Mouse (Mus musculus): Measurements from ENCODE around the gene Foxc2. TPM values are rescaled to one million over a fixed set of nuclear protein-coding genes. Genes with fewer than 3 reads are reported as not detected.

Foxc2 gene
- polyA plus RNA-seq, 1 experiment = 1.4 TPM

DNA sequence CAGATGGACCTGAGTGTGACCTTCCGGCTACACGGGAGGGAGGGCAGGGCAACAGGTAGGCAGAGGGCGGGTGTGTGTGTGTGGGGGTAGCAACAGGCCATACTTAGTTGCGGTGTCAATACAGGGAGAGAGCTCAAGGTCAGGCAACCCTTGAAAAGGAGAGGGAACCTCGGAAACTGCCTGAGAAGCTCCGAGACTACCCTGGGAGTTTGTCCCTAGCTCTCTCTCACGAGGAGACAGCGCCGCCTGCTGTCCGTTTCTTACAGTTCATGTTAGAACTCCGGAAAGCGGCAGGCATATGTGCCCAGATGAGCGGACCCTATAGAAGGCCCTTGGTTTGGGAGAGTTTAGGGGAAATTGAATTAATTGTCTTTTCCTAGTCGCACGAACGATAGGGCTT is 23.3 kb upstream of the Foxc2 start:
- WGBS = 0% methylated on average over 16 of the region's 16 CpGs
- H3K4me3 ChIP-seq (replicated peaks; ENCODE audit: extremely low read depth, low read depth, low read length) = no peak overlapping the region
- peaks cover 13% of the 10 kb centered on the region; the same call in 1 of the 2 replicates for H3K4me1 ChIP-seq (ENCODE audit: control insufficient read depth, insufficient read depth, low read length)
- TF ChIP-seq CTCF (IDR thresholded peaks at IDR 0.05; ENCODE audit: insufficient read depth, low read length) (peak; percentile 93), POLR2A (IDR thresholded peaks at IDR 0.05; ENCODE audit: borderline replicate concordance, extremely low read depth, low read depth, low read length) (no peak)
- DNase-seq = peak; percentile 85

DNA sequence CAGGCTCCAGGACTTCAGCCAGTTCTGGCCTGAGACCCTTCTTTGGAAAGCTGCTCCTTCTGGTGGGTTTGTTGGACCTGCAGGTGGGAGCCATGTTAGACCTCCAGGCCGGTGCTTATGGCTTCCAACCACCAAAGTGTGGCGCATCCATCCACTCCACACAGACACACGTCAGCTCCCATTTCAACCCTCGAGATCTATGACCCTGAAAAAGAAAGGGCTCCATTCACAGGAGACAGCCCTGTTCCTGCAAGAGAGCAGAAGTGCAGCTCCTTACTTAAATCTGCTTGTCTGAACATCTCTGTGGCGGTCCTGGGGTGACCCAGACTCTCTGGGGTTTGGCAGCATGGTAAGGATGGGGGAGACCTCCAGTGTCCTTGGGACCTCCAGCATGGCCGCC is 22.5 kb upstream of the Foxc2 start:
- peaks cover 13% of the 10 kb centered on the region; the same call in 1 of the 2 replicates for H3K4me1 ChIP-seq (ENCODE audit: control insufficient read depth, insufficient read depth, low read length)
- H3K4me3 ChIP-seq (replicated peaks; ENCODE audit: extremely low read depth, low read depth, low read length) = no peak overlapping the region
- TF ChIP-seq POLR2A (IDR thresholded peaks at IDR 0.05; ENCODE audit: borderline replicate concordance, extremely low read depth, low read depth, low read length) = no peak
- TF ChIP-seq CTCF (IDR thresholded peaks at IDR 0.05; ENCODE audit: insufficient read depth, low read length) = no peak
- 64% methylated on average over 6 of the region's 6 CpGs for WGBS
- no peak for DNase-seq

- 46% methylated on average over 17 of the region's 17 CpGs for WGBS
- H3K4me3 ChIP-seq (replicated peaks; ENCODE audit: extremely low read depth, low read depth, low read length) = no peak overlapping the region
- peak; percentile 68 for DNase-seq
- no peak for TF ChIP-seq POLR2A (IDR thresholded peaks at IDR 0.05; ENCODE audit: borderline replicate concordance, extremely low read depth, low read depth, low read length)
- peak; percentile 90 for TF ChIP-seq CTCF (IDR thresholded peaks at IDR 0.05; ENCODE audit: insufficient read depth, low read length)
- peaks cover 4% of the 10 kb centered on the region; the same call in 1 of the 2 replicates for H3K4me1 ChIP-seq (ENCODE audit: control insufficient read depth, insufficient read depth, low read length)
These were observed 11.7 kb upstream of the Foxc2 start for GRCm38 (mm10) chr8:121104049-121104818.

- H3K4me1 ChIP-seq (ENCODE audit: control insufficient read depth, insufficient read depth, low read length) = peaks cover 4% of the 10 kb centered on the region; the same call in 1 of the 2 replicates
- peak within 1 kb of the TSS; percentile 89 for H3K4me3 ChIP-seq (replicated peaks; ENCODE audit: extremely low read depth, low read depth, low read length)
- under 1% methylated on average over 75 of the region's 75 CpGs for WGBS
- DNase-seq = peak; percentile 97
- TF ChIP-seq POLR2A (IDR thresholded peaks at IDR 0.05; ENCODE audit: borderline replicate concordance, extremely low read depth, low read depth, low read length) (peak; percentile 75; the same call in 1 of the 2 replicates), CTCF (IDR thresholded peaks at IDR 0.05; ENCODE audit: insufficient read depth, low read length) (peak; percentile 11; the same call in 1 of the 2 replicates)
These were observed 8.0 kb upstream of the Foxc2 start, which contains the start of gene Mthfsd for GRCm38 (mm10) chr8:121107668-121108656. Gene Mthfsd, minus strand, starts transcription at chr8:121108392.

DNA sequence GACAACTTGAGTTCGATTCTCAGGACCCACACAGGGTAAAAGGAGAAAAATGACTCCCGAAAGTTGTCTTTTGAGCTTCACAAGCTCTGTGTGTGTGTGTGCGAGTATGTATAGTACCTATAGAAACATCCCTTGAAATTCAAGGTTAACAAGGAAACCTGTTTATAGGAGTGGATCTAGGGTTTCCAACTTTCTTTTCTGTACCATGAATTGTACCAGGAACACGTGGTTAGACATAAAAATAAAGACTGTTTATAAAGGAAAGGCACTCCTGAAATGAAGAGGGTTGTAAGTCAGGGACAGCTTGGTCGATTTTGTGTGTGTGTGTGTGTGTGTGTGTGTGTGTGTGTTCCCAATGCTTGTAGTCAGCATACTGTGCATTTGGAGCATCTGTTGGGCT is 7.3 kb upstream of the Foxc2 start:
- Histone ChIP-seq H3K4me3 (replicated peaks; ENCODE audit: extremely low read depth, low read depth, low read length) (peak overlapping the region; percentile 89), H3K4me1 (ENCODE audit: control insufficient read depth, insufficient read depth, low read length) (peaks cover 4% of the 10 kb centered on the region; the same call in 1 of the 2 replicates)
- TF ChIP-seq CTCF (IDR thresholded peaks at IDR 0.05; ENCODE audit: insufficient read depth, low read length) (no peak), POLR2A (IDR thresholded peaks at IDR 0.05; ENCODE audit: borderline replicate concordance, extremely low read depth, low read depth, low read length) (no peak)
- WGBS = 11% methylated on average over 5 of the region's 5 CpGs
- DNase-seq = no peak

GRCm38 (mm10) chr8:121111145-121111907 is 4.6 kb upstream of the Foxc2 start:
- TF ChIP-seq POLR2A (IDR thresholded peaks at IDR 0.05; ENCODE audit: borderline replicate concordance, extremely low read depth, low read depth, low read length) (no peak), CTCF (IDR thresholded peaks at IDR 0.05; ENCODE audit: insufficient read depth, low read length) (no peak)
- DNase-seq = no peak
- peaks cover 4% of the 10 kb centered on the region; the same call in 1 of the 2 replicates for H3K4me1 ChIP-seq (ENCODE audit: control insufficient read depth, insufficient read depth, low read length)
- 31% methylated on average over 7 of the region's 7 CpGs for WGBS
- H3K4me3 ChIP-seq (replicated peaks; ENCODE audit: extremely low read depth, low read depth, low read length) = no peak overlapping the region

GRCm38 (mm10) chr8:121113261-121113660 is 2.7 kb upstream of the Foxc2 start:
- peak; percentile 98 for DNase-seq
- TF ChIP-seq POLR2A (IDR thresholded peaks at IDR 0.05; ENCODE audit: borderline replicate concordance, extremely low read depth, low read depth, low read length) = no peak
- peak; percentile 96 for TF ChIP-seq CTCF (IDR thresholded peaks at IDR 0.05; ENCODE audit: insufficient read depth, low read length)
- Histone ChIP-seq H3K4me1 (ENCODE audit: control insufficient read depth, insufficient read depth, low read length) (no peaks in the 10 kb centered on the region), H3K4me3 (replicated peaks; ENCODE audit: extremely low read depth, low read depth, low read length) (no peak overlapping the region)
- WGBS = under 1% methylated on average over 21 of the region's 21 CpGs

GRCm38 (mm10) chr8:121115136-121115535 is 835 bp upstream of the Foxc2 start:
- WGBS = 8% methylated on average over 25 of the region's 25 CpGs
- Histone ChIP-seq H3K4me3 (replicated peaks; ENCODE audit: extremely low read depth, low read depth, low read length) (no peak overlapping the region), H3K4me1 (ENCODE audit: control insufficient read depth, insufficient read depth, low read length) (no peaks in the 10 kb centered on the region)
- TF ChIP-seq CTCF (IDR thresholded peaks at IDR 0.05; ENCODE audit: insufficient read depth, low read length) (no peak), POLR2A (IDR thresholded peaks at IDR 0.05; ENCODE audit: borderline replicate concordance, extremely low read depth, low read depth, low read length) (no peak)
- no peak for DNase-seq

Data from lung, adult 2 months (tissue).